Mouse (Mus musculus) urinary bladder, adult 18-20 months (tissue): ENCODE results near the gene Ildr2.

ENCODE experiments used
- DNase-seq, 2 experiments: peaks; one replicate each; pipeline ENCODE4 v3.0.0; 2022; ENCODE audit warnings: low spot score in 2 of 2, mixed read lengths in 2 of 2

Ildr2 gene

DNA sequence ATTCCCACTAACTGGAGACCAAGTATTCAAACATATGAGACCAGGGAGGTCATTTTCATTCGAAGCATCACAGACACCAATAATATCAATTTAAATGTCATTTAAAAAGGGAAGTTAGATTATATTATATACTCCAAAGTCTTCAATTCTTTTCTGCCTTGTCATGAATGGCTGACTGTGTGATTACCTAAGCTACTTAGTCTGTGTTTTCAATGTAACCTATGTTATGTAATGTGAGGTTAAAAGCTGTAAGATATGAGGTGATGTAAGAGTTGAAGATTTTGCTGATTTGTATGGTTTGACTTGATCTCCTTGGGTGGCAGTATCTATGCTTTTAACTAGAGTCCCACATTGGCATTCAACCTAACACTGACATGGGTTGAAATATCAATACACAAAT, 88.6 kb downstream of the Ildr2 start:
- DNase-seq, result no peak

DNA sequence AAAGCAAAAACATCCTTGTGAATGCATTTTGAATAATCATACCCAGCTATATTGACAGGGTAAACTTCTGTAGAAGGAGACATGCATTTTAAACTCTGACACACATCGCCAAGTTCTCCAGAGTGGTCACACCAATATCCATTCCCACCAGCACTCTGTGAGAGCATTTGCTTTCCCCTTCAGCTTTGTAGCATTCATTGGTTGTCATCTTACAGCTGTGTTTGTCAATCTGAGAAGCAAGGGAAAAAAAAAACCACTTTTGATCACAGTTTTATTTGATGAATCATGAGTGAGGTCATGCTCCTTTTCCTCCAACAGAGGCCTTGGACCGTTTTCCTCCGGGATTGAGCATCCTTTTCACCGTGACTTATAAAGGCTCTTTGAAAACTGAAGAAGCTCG, 89.6 kb downstream of the Ildr2 start:
- no peak for DNase-seq

DNA sequence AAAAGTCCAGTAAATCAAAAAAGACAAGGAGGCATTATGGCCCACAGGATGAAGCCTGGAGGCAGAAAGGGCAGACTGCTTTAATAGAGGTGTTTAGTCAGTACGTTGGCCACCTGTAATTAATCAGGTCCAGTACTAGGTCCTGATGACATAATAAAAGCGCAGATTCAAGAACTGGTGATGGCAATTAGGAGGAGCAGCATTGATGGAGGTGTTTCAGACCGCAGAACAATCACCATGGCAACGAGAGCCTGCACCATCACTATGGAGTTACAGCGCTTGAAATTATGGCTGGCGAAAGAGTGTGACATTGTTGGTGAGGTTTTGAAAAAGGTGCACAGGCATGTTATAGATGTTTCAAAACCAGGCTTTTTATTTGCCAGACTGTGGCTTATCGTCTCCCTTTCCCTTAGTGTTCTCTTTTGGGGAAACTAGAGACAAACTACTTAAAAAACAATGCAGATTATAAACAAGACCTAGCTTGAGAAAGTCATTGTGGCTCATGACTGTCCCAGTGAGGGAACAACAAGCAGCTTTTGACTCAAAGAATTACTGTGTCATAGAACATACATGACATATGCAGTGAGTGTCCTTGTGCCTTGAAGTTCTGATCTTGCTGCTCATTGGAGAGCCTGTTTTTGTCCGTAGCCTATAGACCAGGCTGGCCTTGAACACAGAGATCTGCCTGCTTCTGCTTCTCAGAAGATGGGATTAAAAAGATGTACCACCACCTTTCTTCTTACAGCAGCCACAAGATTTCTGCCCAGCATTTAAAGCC, 90.5 kb downstream of the Ildr2 start:
- DNase-seq, result no peak

DNA sequence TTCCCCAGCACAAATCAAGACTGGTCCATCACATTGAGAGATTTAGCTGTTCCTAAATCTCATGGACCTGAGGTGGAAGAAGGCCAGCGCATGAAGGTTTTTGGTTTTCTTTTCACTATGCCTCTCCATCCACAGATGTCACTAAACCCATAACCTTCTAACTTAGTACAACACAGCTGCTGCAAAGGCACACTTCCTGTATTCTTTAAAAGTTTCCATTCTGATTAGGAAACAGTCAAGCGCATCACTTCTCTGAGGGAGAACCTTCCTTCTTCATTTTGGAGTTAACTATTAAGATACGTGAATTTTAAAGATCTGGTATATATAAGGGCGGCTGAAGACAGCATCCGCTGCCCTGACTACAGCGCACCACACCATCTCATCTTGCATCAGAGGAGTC, 91.7 kb downstream of the Ildr2 start:
- no peak for DNase-seq

DNA sequence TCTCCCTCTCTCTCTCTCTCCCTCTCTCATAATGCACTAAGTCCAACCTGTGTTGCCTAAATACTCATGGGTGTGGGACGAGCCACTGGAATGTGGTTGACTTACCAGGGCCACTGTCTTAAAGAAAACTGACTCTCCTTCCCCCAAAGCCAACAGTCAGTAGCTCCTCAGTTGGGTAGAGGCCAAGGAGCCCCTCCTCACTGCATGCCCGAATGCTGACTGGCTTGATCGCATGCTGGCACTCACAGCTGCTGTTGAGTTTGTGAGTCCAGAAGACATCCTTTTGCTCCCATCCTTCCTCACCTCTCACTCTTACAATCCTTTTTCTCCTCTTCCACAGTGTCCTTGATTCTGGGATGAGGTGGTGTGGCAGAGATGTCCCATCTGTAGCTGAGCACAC, 93.0 kb downstream of the Ildr2 start:
- no peak for DNase-seq

DNA sequence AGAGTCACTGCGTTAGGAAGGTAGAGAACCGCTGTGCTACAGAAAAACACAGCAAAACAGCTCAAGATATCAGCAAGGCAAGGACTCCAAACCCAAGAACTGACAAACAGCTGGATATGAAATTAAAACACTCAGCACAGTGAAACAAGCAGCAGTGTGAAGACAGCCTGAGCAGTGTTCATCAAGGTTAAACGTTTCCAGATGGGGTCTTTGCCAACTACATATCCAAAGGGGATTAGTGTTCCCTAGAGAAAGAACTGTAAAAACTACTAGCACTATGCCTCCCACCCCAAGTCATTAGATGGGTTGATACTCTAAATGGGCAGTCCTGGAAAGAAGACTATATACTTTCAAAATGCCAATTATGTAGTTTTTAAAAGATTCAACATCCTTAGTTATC, 95.4 kb downstream of the Ildr2 start:
- DNase-seq, result no peak

DNA sequence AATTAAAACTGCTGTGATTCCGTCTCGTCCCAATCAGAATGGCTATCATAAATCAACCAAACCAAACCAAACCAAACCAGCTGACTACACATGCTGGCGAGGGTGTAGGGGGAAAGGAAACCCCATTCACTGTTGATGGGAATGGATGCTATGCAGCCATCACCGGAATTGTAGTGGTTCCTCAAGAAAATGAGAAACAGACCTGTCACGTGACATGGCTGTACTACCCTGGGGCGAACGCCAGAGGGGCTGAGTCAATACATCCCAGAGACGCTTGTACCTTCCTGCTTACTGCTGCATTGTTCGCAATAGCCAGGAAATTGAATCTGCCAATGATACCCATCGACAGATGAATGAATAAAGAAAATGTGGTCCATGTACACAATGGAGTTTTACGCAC, 95.8 kb downstream of the Ildr2 start:
- no peak for DNase-seq

DNA sequence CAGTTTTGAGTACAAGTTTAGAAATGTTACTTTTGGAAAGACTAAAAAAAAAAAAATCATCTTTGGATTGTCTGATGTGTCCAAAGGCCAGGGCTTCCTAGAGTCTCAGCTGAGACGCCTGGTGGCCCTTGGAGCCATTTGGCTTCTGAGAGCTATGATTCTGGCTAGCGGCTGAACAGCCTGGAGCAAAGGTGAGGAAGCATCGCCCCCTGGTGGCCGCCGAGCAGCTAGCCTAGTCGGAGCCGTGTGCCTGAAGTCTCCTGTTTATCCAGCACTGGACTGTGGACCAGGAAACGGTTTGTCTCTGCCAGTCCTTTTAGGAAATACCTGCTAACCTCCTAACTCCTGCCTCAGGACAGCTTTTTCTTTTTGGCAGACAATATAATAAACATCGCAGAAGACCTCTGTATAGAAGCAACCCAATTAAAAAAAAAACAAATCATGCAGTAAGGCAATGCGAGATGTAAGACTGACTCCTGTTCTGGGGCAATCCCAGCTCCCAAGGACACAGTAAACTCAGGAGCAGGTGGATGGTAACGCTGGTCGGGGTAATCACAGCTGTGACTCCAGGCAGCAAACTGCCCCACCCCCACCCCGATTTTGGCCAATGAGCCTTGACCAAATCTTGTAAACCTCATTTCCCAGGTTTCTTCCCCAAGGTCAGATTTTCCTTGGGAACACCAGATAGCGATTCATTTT, 106.4 kb downstream of the Ildr2 start:
- DNase-seq, result peak; percentile 71 to 82

DNA sequence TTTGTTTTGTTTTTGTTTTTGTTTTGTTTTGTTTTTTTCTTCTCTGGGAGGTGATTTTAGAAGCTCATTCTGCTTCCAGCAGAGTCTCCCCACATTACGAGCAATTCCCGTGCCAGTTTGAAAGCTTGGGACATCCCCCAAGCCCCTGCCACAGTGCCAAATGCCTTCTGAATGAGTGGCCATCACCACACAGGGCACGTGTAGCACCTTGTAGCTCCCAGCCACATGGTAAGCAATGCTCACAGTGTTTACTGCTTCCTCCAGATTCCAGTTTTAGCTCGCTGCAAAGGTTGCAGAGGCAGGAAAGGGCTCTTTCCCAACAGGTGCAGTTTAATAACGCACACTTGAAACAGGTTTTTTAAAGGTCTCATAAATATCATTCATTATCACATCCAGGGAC, 107.0 kb downstream of the Ildr2 start:
- DNase-seq, result no peak

DNA sequence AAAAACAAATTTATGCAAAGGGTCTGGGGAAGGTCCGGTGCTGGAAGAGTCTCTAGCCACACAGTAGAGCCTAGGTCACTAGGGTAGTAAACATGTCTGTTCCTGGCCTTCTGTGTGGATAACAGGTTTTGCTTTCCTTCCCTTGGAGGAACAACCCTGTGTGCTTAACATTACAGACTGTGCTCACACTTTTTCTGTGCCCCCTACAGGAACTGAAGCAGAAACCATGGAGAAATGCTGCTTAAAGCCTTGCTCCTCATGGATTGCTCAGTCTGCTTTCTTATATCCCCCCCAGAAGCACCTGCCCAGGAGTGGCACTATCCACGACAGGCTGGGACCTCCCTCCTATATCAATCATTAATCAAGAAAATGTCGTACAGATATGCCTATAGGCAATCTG, 107.9 kb downstream of the Ildr2 start:
- no peak for DNase-seq

DNA sequence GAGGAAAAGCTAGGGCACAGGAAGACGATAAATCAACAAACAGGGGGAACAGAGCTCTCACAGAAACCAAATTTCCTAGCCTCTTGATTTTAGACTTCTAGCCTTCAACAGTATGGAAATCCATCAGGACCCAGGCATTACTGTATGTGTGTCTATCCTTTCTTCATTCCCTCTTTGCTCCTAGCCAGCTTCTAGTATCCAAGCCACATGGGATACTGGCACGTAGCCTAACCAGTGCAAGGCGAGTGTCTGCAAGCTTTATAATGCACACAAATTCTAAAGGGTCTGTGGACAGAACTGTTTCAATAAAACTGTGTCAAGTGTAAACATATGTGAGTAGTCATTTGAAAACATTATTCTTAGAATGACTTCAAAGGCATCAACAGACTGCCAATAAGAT, 108.7 kb downstream of the Ildr2 start:
- no peak for DNase-seq

DNA sequence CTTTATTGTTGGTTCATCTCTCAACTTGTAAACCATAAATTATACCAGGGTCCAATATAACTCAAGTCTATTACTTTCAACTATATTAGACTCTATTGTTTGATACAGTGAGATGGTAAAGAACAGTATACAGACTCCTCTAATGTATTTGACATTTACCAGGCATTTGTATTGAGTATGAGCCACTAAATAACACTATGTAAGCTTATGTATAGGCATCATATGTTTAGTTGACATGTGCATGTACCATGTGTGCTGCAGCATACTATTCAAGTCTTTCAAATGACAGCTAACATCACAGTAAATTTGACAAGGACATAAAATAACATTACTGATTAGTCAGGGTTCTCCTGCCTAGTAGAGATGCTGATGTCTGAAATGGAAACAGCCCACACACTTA, 109.2 kb downstream of the Ildr2 start:
- DNase-seq, result no peak
